Mouse (Mus musculus): Measurements from ENCODE around the gene Fbxo11. TPM values are rescaled to one million over a fixed set of nuclear protein-coding genes. Genes with fewer than 3 reads are reported as not detected.

Gene Fbxo11
- total RNA-seq, 2 experiments from 2014 or later = 119 to 121 TPM

GRCm38 (mm10) chr17:88068024-88068719, 3.1 kb upstream of the Fbxo11 start:
- no peak for DNase-seq (ENCODE audit: low spot score in 2 of 2)

- DNase-seq (ENCODE audit: low spot score in 2 of 2) = no peak
These were observed 2.3 kb upstream of the Fbxo11 start for GRCm38 (mm10) chr17:88067202-88067901.

- DNase-seq (ENCODE audit: low spot score in 2 of 2) = no peak
These were observed 1.7 kb upstream of the Fbxo11 start for GRCm38 (mm10) chr17:88066799-88067198.

GRCm38 (mm10) chr17:88065801-88066646, 933 bp upstream of the Fbxo11 start:
- peak; percentile 83 to 87 for DNase-seq (ENCODE audit: low spot score in 2 of 2)

- peak; percentile 74 to 78 for DNase-seq (ENCODE audit: low spot score in 2 of 2)
These were observed 602 bp downstream of the Fbxo11 start for GRCm38 (mm10) chr17:88064347-88065030.

GRCm38 (mm10) chr17:88063980-88064346, 1.1 kb downstream of the Fbxo11 start:
- DNase-seq (ENCODE audit: low spot score in 2 of 2) = peak; percentile 66 to 76

- no peak for DNase-seq (ENCODE audit: low spot score in 2 of 2)
These were observed 2.1 kb downstream of the Fbxo11 start for GRCm38 (mm10) chr17:88062860-88063580.

GRCm38 (mm10) chr17:88061942-88062341, 3.1 kb downstream of the Fbxo11 start:
- no peak for DNase-seq (ENCODE audit: low spot score in 2 of 2)

- DNase-seq (ENCODE audit: low spot score in 2 of 2) = no peak
These were observed 6.8 kb downstream of the Fbxo11 start for GRCm38 (mm10) chr17:88058280-88058679.

- no peak for DNase-seq (ENCODE audit: low spot score in 2 of 2)
These were observed 7.2 kb downstream of the Fbxo11 start for GRCm38 (mm10) chr17:88057846-88058245.

GRCm38 (mm10) chr17:88051679-88052078, 13.4 kb downstream of the Fbxo11 start:
- DNase-seq (ENCODE audit: low spot score in 2 of 2) = no peak

- DNase-seq (ENCODE audit: low spot score in 2 of 2) = no peak
These were observed 14.2 kb downstream of the Fbxo11 start for GRCm38 (mm10) chr17:88050892-88051291.

- DNase-seq (ENCODE audit: low spot score in 2 of 2) = no peak
These were observed 14.8 kb downstream of the Fbxo11 start for GRCm38 (mm10) chr17:88050318-88050717.

- no peak for DNase-seq (ENCODE audit: low spot score in 2 of 2)
These were observed 22.7 kb downstream of the Fbxo11 start for GRCm38 (mm10) chr17:88042099-88043086.

- DNase-seq (ENCODE audit: low spot score in 2 of 2) = no peak
These were observed 24.3 kb downstream of the Fbxo11 start for GRCm38 (mm10) chr17:88040810-88041209.

GRCm38 (mm10) chr17:88034418-88034817, 30.7 kb downstream of the Fbxo11 start:
- DNase-seq (ENCODE audit: low spot score in 2 of 2) = no peak

- no peak for DNase-seq (ENCODE audit: low spot score in 2 of 2)
These were observed 33.3 kb downstream of the Fbxo11 start for GRCm38 (mm10) chr17:88031755-88032154.

- DNase-seq (ENCODE audit: low spot score in 2 of 2) = no peak
These were observed 35.7 kb downstream of the Fbxo11 start for GRCm38 (mm10) chr17:88029194-88029970.

GRCm38 (mm10) chr17:88025227-88025626, 39.9 kb downstream of the Fbxo11 start:
- peak; percentile 28 to 57 for DNase-seq (ENCODE audit: low spot score in 2 of 2)
